Mouse (Mus musculus): Measurements from ENCODE around the gene Taf5l. TPM values are rescaled to one million over a fixed set of nuclear protein-coding genes. Genes with fewer than 3 reads are reported as not detected.

Gene Taf5l
- total and polyA plus RNA-seq, 3 experiments = 86.3 to 88.4 TPM; not detected in 1

GRCm38 (mm10) chr8:124021237-124022227, at the start of gene Taf5l, which contains the start of gene Urb2 (continued):
- TF ChIP-seq ETS1 (IDR thresholded peaks at IDR 0.05; ENCODE audit: low read depth, low read length) (peak; percentile 53), TBP (IDR thresholded peaks at IDR 0.05; ENCODE audit: low read depth, low read length) (peak; percentile 70), KAT2A (conservative IDR thresholded peaks at IDR 0.05; ENCODE audit: low read depth, low read length) (no peak; the same call in 1 of the 2 replicates), SMC3 (IDR thresholded peaks at IDR 0.05; ENCODE audit: low read depth, low read length) (no peak), GATA1 (IDR thresholded peaks at IDR 0.05; ENCODE audit: low read depth, low read length) (no peak)

GRCm38 (mm10) chr8:124070363-124071324, 49.4 kb upstream of the Taf5l start:
- H3K4me1 ChIP-seq (ENCODE audit: control insufficient read depth in 1 of 2, insufficient read depth in 2 of 2, low read length in 2 of 2) = no peaks in the 10 kb centered on the region
- no peak for DNase-seq (ENCODE audit: low read depth, low spot score)
- no peak for TF ChIP-seq CHD1 (IDR thresholded peaks at IDR 0.05; ENCODE audit: low read depth, low read length)
- no peak for TF ChIP-seq CHD2 (IDR thresholded peaks at IDR 0.05; ENCODE audit: low read length)
- no peak for TF ChIP-seq BHLHE40 (IDR thresholded peaks at IDR 0.05; ENCODE audit: borderline replicate concordance, low read depth, low read length)
- TF ChIP-seq TAL1 (IDR thresholded peaks at IDR 0.05; ENCODE audit: low read length) = no peak
- TF ChIP-seq MAZ (IDR thresholded peaks at IDR 0.05; ENCODE audit: low read depth, low read length) = no peak
- TF ChIP-seq SIN3A (IDR thresholded peaks at IDR 0.05; ENCODE audit: low read length) = no peak
- no peak for TF ChIP-seq TCF12 (IDR thresholded peaks at IDR 0.05; ENCODE audit: low read depth, low read length)
- no peak for TF ChIP-seq NELFE (IDR thresholded peaks at IDR 0.05; ENCODE audit: low read depth, low read length)
- TF ChIP-seq GABPA (IDR thresholded peaks at IDR 0.05; ENCODE audit: low read depth, low read length) = no peak
- no peak for TF ChIP-seq E2F4 (IDR thresholded peaks at IDR 0.05; ENCODE audit: borderline replicate concordance, low read depth, low read length)
- no peak for TF ChIP-seq ZC3H11A (IDR thresholded peaks at IDR 0.05; ENCODE audit: low read depth, low read length)
- TF ChIP-seq ZNF384 (IDR thresholded peaks at IDR 0.05; ENCODE audit: low read depth, low read length) = no peak
- TF ChIP-seq HCFC1 (IDR thresholded peaks at IDR 0.05; ENCODE audit: low read depth, low read length) = no peak
- no peak for TF ChIP-seq JUND (IDR thresholded peaks at IDR 0.05; ENCODE audit: low read depth, low read length)
- no peaks in the 10 kb centered on the region for H3K36me3 ChIP-seq (ENCODE audit: control insufficient read depth in 1 of 2, insufficient read depth in 2 of 2, low read length in 2 of 2)
- H3K27ac ChIP-seq (ENCODE audit: control insufficient read depth, low read depth, low read length) = no peak overlapping the region
- H3K4me3 ChIP-seq (ENCODE audit: control insufficient read depth in 1 of 2, insufficient read depth in 1 of 2, low read depth in 2 of 2, low read length in 2 of 2) = no peak overlapping the region
- H3K9ac ChIP-seq (ENCODE audit: control insufficient read depth, low read depth, low read length, poor library complexity, severe bottlenecking) = no peak overlapping the region
- no peaks in the 10 kb centered on the region for H3K27me3 ChIP-seq (ENCODE audit: control insufficient read depth in 1 of 2, insufficient read depth in 2 of 2, low read length in 2 of 2)
- no peaks in the 10 kb centered on the region for H3K79me2 ChIP-seq (ENCODE audit: control insufficient read depth, insufficient read depth, low read length, poor library complexity)
- H3K9me3 ChIP-seq (replicated peaks; ENCODE audit: insufficient read depth, low read length) = no peaks in the 10 kb centered on the region
